Mouse (Mus musculus) megakaryocyte-erythroid progenitor cell, adult 5-6 weeks (primary cell): Measurements from ENCODE around the gene Ccr6. TPM values are rescaled to one million over a fixed set of nuclear protein-coding genes. Genes with fewer than 3 reads are reported as not detected.

ENCODE experiments used
- ATAC-seq: replicated peaks from 2 replicates; pipeline ENCODE4 v1.8.0; 2016; ENCODE audit warnings: mild to moderate bottlenecking, inconsistent platforms; ENCODE audit not compliant: severe bottlenecking, poor library complexity, low FRiP score, low TSS enrichment
- total RNA-seq, 2 experiments: library from RNA; stranded (forward) in 1 of 2; stranded (reverse) in 1 of 2; fragments of 200-1000, 215-1000 nt in 1 of 2; fragments of >200 nt in 1 of 2; fragmentation: Nextera tagmentation in 1 of 2; gene quantifications; 2 replicates each; pipeline ENCODE4 v1.2.3; 2014 to 2017

Gene Ccr6
- total RNA-seq, 2 experiments from 2014 or later = not detected

DNA sequence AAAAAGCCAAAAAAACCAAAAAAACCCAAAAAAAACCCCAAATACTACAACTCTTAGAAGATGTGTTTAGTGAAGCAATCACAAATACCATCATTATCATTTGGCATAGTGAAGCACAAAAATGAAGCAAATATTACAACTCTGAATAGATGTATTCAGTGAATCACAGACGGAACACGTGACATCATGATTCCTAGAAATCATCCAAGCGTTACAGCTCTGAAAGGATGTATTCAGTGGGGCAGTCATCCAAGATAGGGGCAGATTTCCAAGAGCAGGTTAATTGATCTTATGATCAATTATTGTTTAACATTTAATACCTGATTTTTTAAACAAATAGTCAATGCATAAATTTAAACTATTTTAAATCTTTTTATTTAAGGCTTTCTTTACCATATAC is 41.4 kb downstream of the Ccr6 start:
- ATAC-seq = no peak

- no peak for ATAC-seq
Observed at GRCm38 (mm10) chr17:8278356-8278755, 42.5 kb downstream of the Ccr6 start.

GRCm38 (mm10) chr17:8282821-8283525 is 47.1 kb downstream of the Ccr6 start, which contains the start of gene Mpc1:
Mpc1 (plus strand) TSS chr17:8282904.
- ATAC-seq = peak; percentile 47

DNA sequence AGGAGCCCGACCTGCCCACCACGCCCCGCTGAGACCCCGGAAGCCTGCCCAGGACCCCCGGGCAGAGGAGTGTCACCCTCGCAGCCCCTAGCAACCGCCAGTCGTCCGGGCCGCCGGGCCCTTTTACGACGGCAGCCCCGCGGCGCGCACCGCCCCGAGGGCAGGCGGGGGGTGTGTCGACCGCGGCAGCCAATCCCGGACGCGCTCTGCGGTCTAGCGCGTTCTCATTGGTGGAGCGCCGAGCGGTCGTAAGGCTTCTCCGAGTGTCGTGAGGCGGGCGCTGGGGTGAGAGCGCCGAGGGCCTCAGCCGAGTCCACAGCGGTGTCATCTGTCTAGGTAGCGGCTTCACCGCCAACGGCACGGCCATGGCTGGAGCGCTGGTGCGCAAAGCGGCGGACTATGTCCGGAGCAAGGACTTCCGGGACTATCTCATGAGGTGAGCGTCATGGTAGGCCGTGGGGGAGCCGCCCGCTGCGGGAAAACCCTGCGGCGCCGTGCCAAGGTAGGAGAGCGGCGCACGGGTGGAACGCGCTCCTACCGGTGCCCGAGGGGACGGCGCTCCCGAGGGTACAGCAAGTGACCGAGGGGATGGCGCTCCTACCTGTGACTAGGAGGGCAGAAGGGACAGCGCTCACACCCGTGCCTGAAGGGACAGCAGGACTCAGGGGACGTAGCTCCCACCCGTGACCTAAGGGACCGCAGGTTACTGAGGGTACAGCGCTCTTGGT is 47.8 kb downstream of the Ccr6 start:
- peak; percentile 89 for ATAC-seq

DNA sequence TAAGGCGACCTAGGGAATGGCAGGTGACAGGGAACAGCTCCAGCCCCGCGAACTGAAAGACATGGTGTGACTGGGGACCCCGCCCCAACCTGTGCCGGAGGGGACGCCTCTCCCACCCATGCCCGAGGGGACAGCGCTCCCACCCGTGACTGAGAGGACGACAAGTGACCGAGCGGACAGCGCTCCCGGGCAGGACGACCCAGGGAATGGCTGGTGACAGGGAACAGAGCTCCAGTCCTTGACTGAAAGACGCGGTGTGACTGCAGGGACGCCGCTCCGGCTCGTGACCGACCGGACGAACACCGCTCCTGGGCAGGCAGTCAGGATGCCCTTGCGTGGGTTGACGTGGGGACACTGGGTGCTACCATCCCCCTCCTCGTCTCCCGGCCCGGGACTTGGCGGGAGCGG is 48.4 kb downstream of the Ccr6 start:
- peak; percentile 5; the same call in 1 of the 2 replicates for ATAC-seq

- peak; percentile 40 for ATAC-seq
Observed at GRCm38 (mm10) chr17:8285056-8285455, 49.2 kb downstream of the Ccr6 start.

GRCm38 (mm10) chr17:8286987-8287386 is 51.1 kb downstream of the Ccr6 start:
- ATAC-seq = no peak

- ATAC-seq = no peak
Observed at GRCm38 (mm10) chr17:8289993-8290679, 54.3 kb downstream of the Ccr6 start.

DNA sequence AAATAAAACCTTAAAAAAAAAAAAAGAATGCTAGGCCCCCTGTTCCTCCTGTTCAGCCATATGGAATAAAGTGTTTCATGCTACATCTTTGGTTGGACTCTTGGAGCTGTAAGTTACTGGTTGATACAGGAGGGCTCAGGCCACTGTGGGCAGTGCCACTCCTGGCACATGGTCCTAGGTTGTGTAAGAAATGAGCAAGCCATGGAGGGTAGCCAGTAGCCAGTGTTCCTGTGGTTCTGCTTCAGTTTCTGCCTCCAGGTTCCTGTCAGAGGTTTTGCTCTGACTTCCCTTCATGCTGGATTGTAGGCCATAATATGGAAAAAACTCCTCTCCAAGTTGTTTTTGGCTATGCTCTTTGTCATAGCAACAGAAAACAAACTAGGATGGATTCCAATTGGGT is 54.9 kb downstream of the Ccr6 start:
- no peak for ATAC-seq

DNA sequence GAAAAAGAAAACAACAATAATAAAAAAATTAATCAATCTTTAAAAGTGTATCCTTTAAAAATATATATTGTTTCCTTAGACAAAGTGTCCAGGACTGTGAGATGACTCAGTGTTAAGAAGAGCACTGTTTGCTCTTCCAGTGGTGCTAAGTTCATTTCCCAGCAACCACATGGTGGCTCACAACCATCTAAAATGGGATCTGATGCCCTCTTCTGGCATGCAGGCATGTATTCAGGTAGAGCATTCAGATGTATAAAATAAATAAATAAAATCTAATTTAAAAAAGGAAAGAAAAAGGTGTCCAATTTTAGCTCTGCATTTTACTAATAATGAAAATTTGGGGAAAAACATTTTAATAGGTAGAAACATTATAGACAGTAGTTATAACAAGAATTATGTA is 60.0 kb downstream of the Ccr6 start:
- no peak for ATAC-seq

- ATAC-seq = no peak
Observed at GRCm38 (mm10) chr17:8296313-8296844, 60.5 kb downstream of the Ccr6 start.

GRCm38 (mm10) chr17:8297746-8298145 is 61.9 kb downstream of the Ccr6 start:
- no peak for ATAC-seq

GRCm38 (mm10) chr17:8298281-8298680 is 62.4 kb downstream of the Ccr6 start:
- ATAC-seq = no peak

DNA sequence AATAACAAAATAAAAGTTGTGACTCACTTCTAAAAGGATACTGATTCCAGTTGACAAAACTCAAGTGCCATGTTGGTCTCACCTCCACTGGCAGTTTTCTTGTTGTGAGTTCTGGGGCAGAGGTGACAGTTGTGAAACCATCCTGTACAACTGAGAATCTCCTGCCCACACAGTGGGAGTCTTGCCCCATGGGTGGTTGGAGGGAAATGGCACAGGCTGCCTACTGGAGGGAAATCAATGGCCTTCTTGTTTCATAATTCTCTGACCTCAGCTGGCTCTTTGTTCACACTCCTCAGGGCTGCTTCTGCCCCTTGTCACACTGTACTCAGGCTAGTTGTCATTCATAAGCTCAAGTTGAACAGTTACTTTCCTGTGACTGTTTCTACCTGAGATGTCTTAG is 63.7 kb downstream of the Ccr6 start:
- ATAC-seq = no peak

GRCm38 (mm10) chr17:8301515-8301914 is 65.7 kb downstream of the Ccr6 start:
- ATAC-seq = no peak

- no peak for ATAC-seq
Observed at GRCm38 (mm10) chr17:8302772-8303438, 67.1 kb downstream of the Ccr6 start.

GRCm38 (mm10) chr17:8303671-8304070 is 67.8 kb downstream of the Ccr6 start:
- no peak for ATAC-seq

DNA sequence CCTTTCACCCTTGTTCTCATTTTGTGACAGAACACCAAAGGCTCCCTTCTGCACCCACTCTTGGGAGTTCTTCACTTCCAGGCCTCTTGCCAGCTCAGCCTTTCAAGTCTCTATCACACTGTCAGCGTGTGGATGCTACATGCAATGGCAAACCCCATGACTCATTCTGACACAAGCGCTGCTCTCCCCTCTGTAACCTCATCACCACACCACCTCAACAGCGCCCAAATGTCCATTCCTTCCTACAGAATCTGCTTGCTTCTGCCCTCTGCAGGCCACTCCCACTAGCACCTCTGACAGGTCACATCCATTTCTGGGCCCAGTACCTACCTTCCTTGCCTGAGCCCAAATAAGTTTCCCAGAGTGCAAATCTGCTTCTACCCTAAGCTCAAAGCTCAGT is 70.0 kb downstream of the Ccr6 start:
- ATAC-seq = peak; percentile 66
